Mouse (Mus musculus) neural tube, embryonic 13.5 days (tissue): ENCODE measurements around the gene Pilra. TPM values are rescaled to one million over a fixed set of nuclear protein-coding genes. Genes with fewer than 3 reads are reported as not detected.

Experiments used
- ATAC-seq: fragments of 200-750 bp; cut with Nextera tagmentation; 2 replicates; pipeline ENCODE4 v1.8.0; 2017; ENCODE audit warnings: low read depth, mild to moderate bottlenecking, moderate TSS enrichment, moderate library complexity
- H3K27ac ChIP-seq: fragments of 300-500 bp; sonication (generic); replicated peaks from 2 replicates; pipeline ENCODE4 v1.5.1; 2015; ENCODE audit warnings: moderate library complexity, mild to moderate bottlenecking, inconsistent platforms
- H3K27me3 ChIP-seq: fragments of 300-500 bp; sonication (generic); 2 replicates; pipeline ENCODE4 v1.6.1; 2015; ENCODE audit warnings: mild to moderate bottlenecking, inconsistent platforms
- H3K36me3 ChIP-seq: fragments of 300-500 bp; sonication (generic); 2 replicates; pipeline ENCODE4 v1.6.1; 2015; ENCODE audit warnings: mild to moderate bottlenecking, inconsistent platforms
- H3K4me1 ChIP-seq: fragments of 300-500 bp; sonication (generic); replicated peaks from 2 replicates; pipeline ENCODE4 v1.6.1; 2015; ENCODE audit warnings: inconsistent platforms
- H3K4me2 ChIP-seq: fragments of 300-500 bp; sonication (generic); 2 replicates; pipeline ENCODE4 v1.6.1; 2015; ENCODE audit warnings: inconsistent platforms, mild to moderate bottlenecking, moderate library complexity
- H3K4me3 ChIP-seq: fragments of 300-500 bp; sonication (generic); 2 replicates; pipeline ENCODE4 v1.5.1; 2015; ENCODE audit warnings: mild to moderate bottlenecking, inconsistent platforms
- H3K9ac ChIP-seq: fragments of 300-500 bp; sonication (generic); 2 replicates; pipeline ENCODE4 v1.6.1; 2015; ENCODE audit warnings: moderate library complexity, mild to moderate bottlenecking, inconsistent platforms
- H3K9me3 ChIP-seq: fragments of 300-500 bp; sonication (generic); 2 replicates; pipeline ENCODE4 v1.6.1; 2016; ENCODE audit warnings: inconsistent platforms
- WGBS: fragments of 180-500 bp; shearing (Covaris S2); methylation state at CpG from one replicate; pipeline ENCODE4 v1.1.7; 2015; 5-methylcytosine and 5-hydroxymethylcytosine counted together
- polyA plus RNA-seq: library from polyadenylated mRNA; unstranded; fragments of >200 nt; fragmentation: Nextera tagmentation; extraction: Ambion mirVana; gene quantifications from 2 replicates; pipeline ENCODE4 v1.2.1, GENCODE M21; 2015

Pilra gene
- polyA plus RNA-seq, 1 experiment from 2014 or later, result 1.3 TPM

GRCm38 (mm10) chr5:137785164-137786031 is 50.7 kb downstream of the Pilra start:
- Histone ChIP-seq H3K36me3 (peaks cover 46% of the 10 kb centered on the region), H3K4me1 (peaks cover 53% of the 10 kb centered on the region), H3K9ac (peak overlapping the region; percentile 97), H3K4me3 (peak overlapping the region; percentile 87), H3K9me3 (no peaks in the 10 kb centered on the region), H3K4me2 (peak overlapping the region; percentile 95), H3K27me3 (peaks cover 7% of the 10 kb centered on the region; the same call in 1 of the 2 replicates), H3K27ac (peak overlapping the region; percentile 99)
- WGBS, result 3% methylated on average over 57 of the region's 62 CpGs
- ATAC-seq, result peak; percentile 16

GRCm38 (mm10) chr5:137784546-137784945 is 51.5 kb downstream of the Pilra start:
- Histone ChIP-seq H3K9me3 (no peaks in the 10 kb centered on the region), H3K36me3 (peaks cover 50% of the 10 kb centered on the region), H3K4me3 (peak overlapping the region; percentile 87), H3K9ac (peak overlapping the region; percentile 97), H3K4me2 (peak overlapping the region; percentile 95), H3K27me3 (peaks cover 7% of the 10 kb centered on the region; the same call in 1 of the 2 replicates), H3K4me1 (peaks cover 62% of the 10 kb centered on the region), H3K27ac (peak overlapping the region; percentile 99; the same call in 1 of the 2 replicates)
- no peak for ATAC-seq
- 82% methylated on average over 14 of the region's 14 CpGs for WGBS

GRCm38 (mm10) chr5:137783901-137784540 is 52.1 kb downstream of the Pilra start:
- WGBS, result 72% methylated on average over 9 of the region's 9 CpGs
- peak overlapping the region; percentile 97 for H3K9ac ChIP-seq
- no peak for ATAC-seq
- no peak overlapping the region for H3K27ac ChIP-seq
- H3K4me1 ChIP-seq, result peaks cover 65% of the 10 kb centered on the region
- peaks cover 3% of the 10 kb centered on the region; the same call in 1 of the 2 replicates for H3K27me3 ChIP-seq
- H3K9me3 ChIP-seq, result no peaks in the 10 kb centered on the region
- peak overlapping the region; percentile 95 for H3K4me2 ChIP-seq
- peaks cover 50% of the 10 kb centered on the region for H3K36me3 ChIP-seq
- peak overlapping the region; percentile 87 for H3K4me3 ChIP-seq

GRCm38 (mm10) chr5:137782776-137783522 is 53.1 kb downstream of the Pilra start:
- WGBS, result 87% methylated on average over 13 of the region's 13 CpGs

GRCm38 (mm10) chr5:137781661-137782060 is 54.4 kb downstream of the Pilra start:
- H3K4me1 ChIP-seq, result peaks cover 66% of the 10 kb centered on the region
- H3K9ac ChIP-seq, result no peak overlapping the region
- peaks cover 50% of the 10 kb centered on the region for H3K36me3 ChIP-seq
- no peaks in the 10 kb centered on the region for H3K27me3 ChIP-seq
- H3K4me3 ChIP-seq, result no peak overlapping the region
- no peak overlapping the region for H3K27ac ChIP-seq
- 90% methylated on average over 7 of the region's 7 CpGs for WGBS
- H3K9me3 ChIP-seq, result no peaks in the 10 kb centered on the region
- ATAC-seq, result no peak
- H3K4me2 ChIP-seq, result 0 out of 2 replicates have a peak overlapping the region, but pooled peaks have one; percentile 95

More at GRCm38 (mm10) chr5:137782776-137783522, 53.1 kb downstream of the Pilra start:
- peaks cover 66% of the 10 kb centered on the region for H3K4me1 ChIP-seq
- ATAC-seq, result no peak
- no peaks in the 10 kb centered on the region for H3K9me3 ChIP-seq
- H3K36me3 ChIP-seq, result peaks cover 50% of the 10 kb centered on the region
- H3K4me3 ChIP-seq, result peak overlapping the region; percentile 87
- H3K4me2 ChIP-seq, result peak overlapping the region; percentile 95
- H3K9ac ChIP-seq, result peak overlapping the region; percentile 97
- no peak overlapping the region for H3K27ac ChIP-seq
- H3K27me3 ChIP-seq, result no peaks in the 10 kb centered on the region

- Histone ChIP-seq H3K4me3 (peak overlapping the region; percentile 99), H3K9me3 (no peaks in the 10 kb centered on the region), H3K27ac (peak overlapping the region; percentile 94), H3K4me2 (peak overlapping the region; percentile 98), H3K9ac (peak overlapping the region; percentile 96), H3K36me3 (peaks cover 43% of the 10 kb centered on the region), H3K27me3 (no peaks in the 10 kb centered on the region), H3K4me1 (peaks cover 61% of the 10 kb centered on the region)
- WGBS, result 1% methylated on average over 75 of the region's 83 CpGs
- peak; percentile 40 for ATAC-seq
Observed at GRCm38 (mm10) chr5:137779053-137779933, 56.8 kb downstream of the Pilra start.

GRCm38 (mm10) chr5:137778635-137779034 is 57.4 kb downstream of the Pilra start, which contains the start of gene Ppp1r35:
Gene Ppp1r35, plus strand, starts transcription at chr5:137778849.
- Histone ChIP-seq H3K27ac (peak within 1 kb of the TSS; percentile 94), H3K27me3 (no peaks in the 10 kb centered on the region), H3K9me3 (no peaks in the 10 kb centered on the region), H3K4me3 (peak within 1 kb of the TSS; percentile 99), H3K36me3 (peaks cover 37% of the 10 kb centered on the region), H3K4me1 (peaks cover 54% of the 10 kb centered on the region), H3K9ac (peak within 1 kb of the TSS; percentile 96), H3K4me2 (peak within 1 kb of the TSS; percentile 98)
- WGBS, result under 1% methylated on average over 31 of the region's 31 CpGs
- peak; percentile 96 for ATAC-seq

- H3K9ac ChIP-seq, result no peak overlapping the region
- no peak overlapping the region; the same call in 1 of the 2 replicates for H3K4me2 ChIP-seq
- H3K27me3 ChIP-seq, result no peaks in the 10 kb centered on the region
- peaks cover 24% of the 10 kb centered on the region for H3K36me3 ChIP-seq
- H3K9me3 ChIP-seq, result no peaks in the 10 kb centered on the region
- no peak overlapping the region for H3K4me3 ChIP-seq
- peaks cover 42% of the 10 kb centered on the region for H3K4me1 ChIP-seq
- peak overlapping the region; percentile 90; the same call in 1 of the 2 replicates for H3K27ac ChIP-seq
- no peak for ATAC-seq
- 72% methylated on average over 7 of the region's 7 CpGs for WGBS
Observed at GRCm38 (mm10) chr5:137777267-137777845, 58.7 kb downstream of the Pilra start.

GRCm38 (mm10) chr5:137776408-137776918 is 59.6 kb downstream of the Pilra start:
- Histone ChIP-seq H3K4me1 (peaks cover 33% of the 10 kb centered on the region), H3K4me2 (no peak overlapping the region), H3K4me3 (no peak overlapping the region), H3K27ac (no peak overlapping the region), H3K36me3 (peaks cover 15% of the 10 kb centered on the region), H3K9ac (no peak overlapping the region), H3K27me3 (no peaks in the 10 kb centered on the region), H3K9me3 (no peaks in the 10 kb centered on the region)
- ATAC-seq, result no peak
- 48% methylated on average over 5 of the region's 5 CpGs for WGBS

- Histone ChIP-seq H3K4me1 (peaks cover 28% of the 10 kb centered on the region), H3K9me3 (no peaks in the 10 kb centered on the region), H3K4me2 (no peak overlapping the region), H3K4me3 (no peak overlapping the region), H3K9ac (no peak overlapping the region), H3K27me3 (no peaks in the 10 kb centered on the region), H3K27ac (no peak overlapping the region), H3K36me3 (peaks cover 8% of the 10 kb centered on the region)
- ATAC-seq, result no peak
- WGBS, result 91% methylated on average over 2 of the region's 2 CpGs
Observed at GRCm38 (mm10) chr5:137775587-137776290, 60.3 kb downstream of the Pilra start.
